Mouse (Mus musculus): ENCODE measurements at regions not wholly inside any gene's neighbourhood (a gene's known extent, or its start where the extent isn't known, plus 50 kb on each side); places are given as distances from the start of the nearest gene placed in this dataset.
A peak's percentile ranks its signal among the peaks of the same experiment; 100 is the strongest.
"Not testable (repeated sequence)": the region's sequence is repeated elsewhere in the genome, so short reads cannot be mapped to it uniquely, and the experiment has no call there.

GRCm38 (mm10) chr9:12062488-12062887 lies 1157.9 kb upstream of the Cntn5 start:
- WGBS: 22% methylated on average over 2 of the region's 2 CpGs
- Histone ChIP-seq H3K4me3 (ENCODE audit: low read depth, low read length) (no peak overlapping the region), H3K36me3 (ENCODE audit: insufficient read depth) (no peaks in the 10 kb centered on the region), H3K27me3 (ENCODE audit: insufficient read depth, low read length) (no peaks in the 10 kb centered on the region), H3K9me3 (ENCODE audit: low read length) (no peaks in the 10 kb centered on the region), H3K9ac (no peak overlapping the region), H3K4me2 (ENCODE audit: low read depth) (no peak overlapping the region), H3K27ac (ENCODE audit: low read depth, low read length) (no peak overlapping the region), H3K4me1 (ENCODE audit: insufficient read depth) (no peaks in the 10 kb centered on the region)
- no peak for TF ChIP-seq CTCF (IDR thresholded peaks at IDR 0.05; ENCODE audit: low read depth)
- ATAC-seq (no peak), DNase-seq (no peak)

- ATAC-seq (peak; percentile 58), DNase-seq (peak; percentile 11)
- H3K36me3 ChIP-seq (ENCODE audit: insufficient read depth): no peaks in the 10 kb centered on the region
- no peaks in the 10 kb centered on the region for H3K4me1 ChIP-seq (ENCODE audit: insufficient read depth)
- H3K4me2 ChIP-seq (ENCODE audit: low read depth): no peak overlapping the region
- no peaks in the 10 kb centered on the region for H3K9me3 ChIP-seq (ENCODE audit: low read length)
- no peak overlapping the region for H3K9ac ChIP-seq
- no peak overlapping the region for H3K4me3 ChIP-seq (ENCODE audit: low read depth, low read length)
- TF ChIP-seq CTCF (IDR thresholded peaks at IDR 0.05; ENCODE audit: low read depth): no peak
- WGBS: 79% methylated on average over 1 of the region's 1 CpGs
- no peaks in the 10 kb centered on the region for H3K27me3 ChIP-seq (ENCODE audit: insufficient read depth, low read length)
- H3K27ac ChIP-seq (ENCODE audit: low read depth, low read length): no peak overlapping the region
Observed at GRCm38 (mm10) chr9:12052429-12052828, 1147.9 kb upstream of the Cntn5 start.

GRCm38 (mm10) chr9:12015978-12016377 lies 1111.4 kb upstream of the Cntn5 start:
- no peak for TF ChIP-seq CTCF (IDR thresholded peaks at IDR 0.05; ENCODE audit: low read depth)
- no peaks in the 10 kb centered on the region for H3K9me3 ChIP-seq (ENCODE audit: low read length)
- no peak overlapping the region for H3K4me3 ChIP-seq (ENCODE audit: low read depth, low read length)
- H3K4me2 ChIP-seq (ENCODE audit: low read depth): no peak overlapping the region
- no peaks in the 10 kb centered on the region for H3K4me1 ChIP-seq (ENCODE audit: insufficient read depth)
- DNase-seq (no peak), ATAC-seq (no peak)
- 84% methylated on average over 1 of the region's 1 CpGs for WGBS
- no peak overlapping the region for H3K27ac ChIP-seq (ENCODE audit: low read depth, low read length)
- H3K9ac ChIP-seq: no peak overlapping the region
- no peaks in the 10 kb centered on the region for H3K27me3 ChIP-seq (ENCODE audit: insufficient read depth, low read length)
- H3K36me3 ChIP-seq (ENCODE audit: insufficient read depth): no peaks in the 10 kb centered on the region

GRCm38 (mm10) chr9:11998580-11998979 lies 1094.0 kb upstream of the Cntn5 start:
- no peaks in the 10 kb centered on the region for H3K27me3 ChIP-seq (ENCODE audit: insufficient read depth, low read length)
- H3K4me2 ChIP-seq (ENCODE audit: low read depth): no peak overlapping the region
- no peaks in the 10 kb centered on the region for H3K4me1 ChIP-seq (ENCODE audit: insufficient read depth)
- no peak for TF ChIP-seq CTCF (IDR thresholded peaks at IDR 0.05; ENCODE audit: low read depth)
- H3K36me3 ChIP-seq (ENCODE audit: insufficient read depth): no peaks in the 10 kb centered on the region
- ATAC-seq (no peak), DNase-seq (no peak)
- WGBS: 48% methylated on average over 2 of the region's 2 CpGs
- H3K27ac ChIP-seq (ENCODE audit: low read depth, low read length): no peak overlapping the region
- no peaks in the 10 kb centered on the region for H3K9me3 ChIP-seq (ENCODE audit: low read length)
- H3K9ac ChIP-seq: no peak overlapping the region
- H3K4me3 ChIP-seq (ENCODE audit: low read depth, low read length): no peak overlapping the region

- no peak overlapping the region for H3K4me2 ChIP-seq (ENCODE audit: low read depth)
- no peak for TF ChIP-seq CTCF (IDR thresholded peaks at IDR 0.05; ENCODE audit: low read depth)
- H3K9me3 ChIP-seq (ENCODE audit: low read length): no peaks in the 10 kb centered on the region
- no peak overlapping the region for H3K4me3 ChIP-seq (ENCODE audit: low read depth, low read length)
- H3K4me1 ChIP-seq (ENCODE audit: insufficient read depth): 0 out of 2 replicates have a peak, but pooled peaks cover 3% of the 10 kb centered on the region
- H3K9ac ChIP-seq: no peak overlapping the region
- DNase-seq: peak; percentile 21
- H3K27ac ChIP-seq (ENCODE audit: low read depth, low read length): no peak overlapping the region
- peak; percentile 62 for ATAC-seq
- no peaks in the 10 kb centered on the region for H3K27me3 ChIP-seq (ENCODE audit: insufficient read depth, low read length)
- WGBS: 3% methylated on average over 2 of the region's 2 CpGs
- no peaks in the 10 kb centered on the region for H3K36me3 ChIP-seq (ENCODE audit: insufficient read depth)
Observed at GRCm38 (mm10) chr9:11982102-11982882, 1077.7 kb upstream of the Cntn5 start.

- not testable (repeated sequence) for DNase-seq; H3K9me3 ChIP-seq (ENCODE audit: low read length); H3K4me2 ChIP-seq (ENCODE audit: low read depth); ATAC-seq; H3K27me3 ChIP-seq (ENCODE audit: insufficient read depth, low read length); H3K9ac ChIP-seq; H3K4me1 ChIP-seq (ENCODE audit: insufficient read depth); H3K27ac ChIP-seq (ENCODE audit: low read depth, low read length); H3K4me3 ChIP-seq (ENCODE audit: low read depth, low read length); H3K36me3 ChIP-seq (ENCODE audit: insufficient read depth)
- WGBS: 35% methylated on average over 7 of the region's 7 CpGs
Observed at GRCm38 (mm10) chr9:11940691-11941480, 1036.3 kb upstream of the Cntn5 start.

Data from forebrain, postnatal 0 days (tissue).